Mouse (Mus musculus): ENCODE results near the gene Gm12184. TPM values are rescaled to one million over a fixed set of nuclear protein-coding genes. Genes with fewer than 3 reads are reported as not detected.

Gene Gm12184
- total RNA-seq, 2 experiments from 2014 or later, result 1.1 to 2.6 TPM

GRCm38 (mm10) chr11:48807563-48808303 lies 18.7 kb downstream of the Gm12184 start:
- intact Hi-C loops (cut with DNase I), result no loop called here
- DNase-seq (ENCODE audit: extremely low spot score in 1 of 2, low spot score in 2 of 2), result no peak
- H3K27ac ChIP-seq, result no peak overlapping the region; the same call in 1 of the 2 replicates

DNA sequence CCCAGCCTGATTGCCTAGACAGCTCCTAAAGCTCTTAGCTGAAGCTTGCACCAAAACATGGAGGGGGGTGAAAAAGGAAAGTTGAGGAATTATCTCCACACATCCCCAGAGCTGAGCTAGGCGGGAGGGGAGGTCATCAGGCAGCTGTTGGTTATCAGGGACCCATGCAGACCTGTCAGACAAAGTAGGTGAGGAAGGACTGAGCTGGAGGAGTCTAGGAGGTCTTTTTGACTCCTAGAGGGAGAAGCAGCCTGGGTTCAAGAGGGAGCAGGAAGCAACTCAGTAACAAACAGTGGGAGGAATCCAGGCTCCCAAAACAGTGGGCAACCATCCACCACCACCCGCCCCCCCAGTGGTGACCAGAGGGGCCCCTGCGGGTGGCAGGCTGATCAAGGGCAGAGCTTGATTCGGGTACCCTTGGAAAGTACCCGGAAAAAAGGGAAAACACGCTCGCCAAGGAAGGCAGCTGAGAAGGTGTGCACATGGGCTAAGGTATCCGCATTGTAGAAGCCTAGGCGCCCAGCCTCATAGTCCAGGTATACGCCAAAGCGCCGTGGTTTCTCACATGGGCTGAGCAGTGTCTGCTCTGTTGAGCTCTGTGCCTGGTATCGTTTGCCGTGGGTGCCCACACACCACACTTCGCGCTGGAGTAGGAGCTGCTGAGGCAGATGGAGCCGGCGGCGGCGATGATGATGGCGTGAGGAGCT lies 19.4 kb downstream of the Gm12184 start:
- intact Hi-C loops (cut with DNase I), result no loop called here
- Histone ChIP-seq H3K4me3 (no peak overlapping the region), H3K27ac (peak overlapping the region; percentile 17; the same call in 1 of the 2 replicates)
- no peak for TF ChIP-seq CTCF (IDR thresholded peaks at IDR 0.05)
- peak in 1 of 2 experiments; percentile 43 for DNase-seq (ENCODE audit: extremely low spot score in 1 of 2, low spot score in 2 of 2)

More at GRCm38 (mm10) chr11:48807563-48808303, 18.7 kb downstream of the Gm12184 start:
- TF ChIP-seq CTCF (IDR thresholded peaks at IDR 0.05), result no peak
- H3K4me3 ChIP-seq, result no peak overlapping the region

- H3K27ac ChIP-seq, result no peak overlapping the region
- DNase-seq (ENCODE audit: extremely low spot score in 1 of 2, low spot score in 2 of 2), result no peak
- TF ChIP-seq CTCF (IDR thresholded peaks at IDR 0.05), result no peak
- no peak overlapping the region for H3K4me3 ChIP-seq
- intact Hi-C loops (cut with DNase I), result no loop called here
Measured at GRCm38 (mm10) chr11:48804922-48805321, 21.5 kb downstream of the Gm12184 start.

DNA sequence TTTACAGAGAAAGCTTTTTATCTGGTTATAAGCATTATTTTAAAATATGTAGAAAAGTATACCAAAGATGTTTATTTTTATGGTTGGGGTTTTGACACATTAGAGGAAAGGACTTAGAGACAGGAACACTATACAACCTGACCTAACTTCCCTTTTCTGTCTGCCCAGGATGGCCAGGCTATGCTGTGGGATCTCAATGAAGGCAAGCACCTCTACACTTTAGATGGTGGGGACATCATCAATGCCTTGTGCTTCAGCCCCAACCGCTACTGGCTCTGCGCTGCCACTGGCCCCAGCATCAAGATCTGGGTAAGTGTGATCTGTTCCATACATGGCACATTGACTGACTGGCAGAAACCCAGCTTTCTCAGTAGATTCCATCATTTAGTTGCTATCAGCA lies 22.5 kb downstream of the Gm12184 start:
- intact Hi-C loops (cut with DNase I), result no loop called here

GRCm38 (mm10) chr11:48801831-48802772 lies 24.4 kb downstream of the Gm12184 start:
- Histone ChIP-seq H3K4me3 (peak overlapping the region; percentile 72), H3K27ac (no peak overlapping the region)
- intact Hi-C loops (cut with DNase I), result loop anchor here (1.0 kb wide), 1 partner anchor 10 kb away; no protein-coding TSS in a partner anchor
- no peak for DNase-seq (ENCODE audit: extremely low spot score in 1 of 2, low spot score in 2 of 2)
- TF ChIP-seq CTCF (IDR thresholded peaks at IDR 0.05), result no peak

More for the DNA sequence above, 22.5 kb downstream of the Gm12184 start:
- H3K27ac ChIP-seq, result no peak overlapping the region
- H3K4me3 ChIP-seq, result no peak overlapping the region
- DNase-seq (ENCODE audit: extremely low spot score in 1 of 2, low spot score in 2 of 2), result no peak
- no peak for TF ChIP-seq CTCF (IDR thresholded peaks at IDR 0.05)

DNA sequence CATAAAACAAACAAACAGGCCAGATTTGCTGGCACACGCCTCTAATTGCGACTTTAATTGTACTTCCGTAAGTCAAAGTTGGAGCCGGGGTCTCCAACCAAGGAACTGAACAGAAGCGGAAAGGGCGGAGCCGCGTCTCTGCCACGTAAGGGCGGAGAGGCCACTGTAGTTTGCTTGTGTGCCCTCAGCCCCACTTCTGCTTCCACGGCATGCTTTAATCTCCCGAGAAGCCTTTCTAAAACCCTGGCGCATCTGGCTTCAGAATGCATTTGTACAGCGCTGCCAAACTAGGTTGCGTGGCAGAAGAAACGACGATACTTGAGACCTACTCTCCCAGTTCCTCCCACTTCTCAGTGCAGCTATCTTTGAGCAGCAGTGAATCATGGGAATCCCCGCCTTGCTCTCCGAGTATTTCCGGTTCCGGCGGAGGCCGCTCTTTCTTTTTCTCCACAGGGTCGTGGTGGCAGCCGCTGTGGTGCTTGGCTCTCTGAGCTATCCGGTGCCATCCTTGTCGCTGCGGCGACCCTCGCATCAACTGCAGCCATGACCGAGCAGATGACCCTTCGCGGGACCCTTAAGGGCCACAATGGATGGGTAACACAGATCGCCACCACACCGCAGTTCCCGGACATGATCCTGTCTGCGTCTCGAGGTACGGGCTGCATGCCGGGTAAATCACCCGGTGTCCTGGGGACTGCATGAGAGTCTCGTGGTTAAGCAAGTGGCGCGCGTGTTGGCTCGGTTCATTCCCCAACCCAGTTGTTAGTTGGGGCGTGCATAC lies 26.3 kb downstream of the Gm12184 start, which contains the start of gene Rack1:
Gene Rack1 (plus strand): TSS at position 412 of the 781 bp plus-strand sequence.
- no peak for TF ChIP-seq CTCF (IDR thresholded peaks at IDR 0.05)
- H3K4me3 ChIP-seq, result peak within 1 kb of the TSS; percentile 72
- DNase-seq (ENCODE audit: extremely low spot score in 1 of 2, low spot score in 2 of 2), result peak; percentile 88
- intact Hi-C loops (cut with DNase I), result loop anchor here (1.0 kb wide), 1 partner anchor 17 kb away; the partner anchor contains the start of gene Trim41
- peak within 1 kb of the TSS; percentile 97 for H3K27ac ChIP-seq

DNA sequence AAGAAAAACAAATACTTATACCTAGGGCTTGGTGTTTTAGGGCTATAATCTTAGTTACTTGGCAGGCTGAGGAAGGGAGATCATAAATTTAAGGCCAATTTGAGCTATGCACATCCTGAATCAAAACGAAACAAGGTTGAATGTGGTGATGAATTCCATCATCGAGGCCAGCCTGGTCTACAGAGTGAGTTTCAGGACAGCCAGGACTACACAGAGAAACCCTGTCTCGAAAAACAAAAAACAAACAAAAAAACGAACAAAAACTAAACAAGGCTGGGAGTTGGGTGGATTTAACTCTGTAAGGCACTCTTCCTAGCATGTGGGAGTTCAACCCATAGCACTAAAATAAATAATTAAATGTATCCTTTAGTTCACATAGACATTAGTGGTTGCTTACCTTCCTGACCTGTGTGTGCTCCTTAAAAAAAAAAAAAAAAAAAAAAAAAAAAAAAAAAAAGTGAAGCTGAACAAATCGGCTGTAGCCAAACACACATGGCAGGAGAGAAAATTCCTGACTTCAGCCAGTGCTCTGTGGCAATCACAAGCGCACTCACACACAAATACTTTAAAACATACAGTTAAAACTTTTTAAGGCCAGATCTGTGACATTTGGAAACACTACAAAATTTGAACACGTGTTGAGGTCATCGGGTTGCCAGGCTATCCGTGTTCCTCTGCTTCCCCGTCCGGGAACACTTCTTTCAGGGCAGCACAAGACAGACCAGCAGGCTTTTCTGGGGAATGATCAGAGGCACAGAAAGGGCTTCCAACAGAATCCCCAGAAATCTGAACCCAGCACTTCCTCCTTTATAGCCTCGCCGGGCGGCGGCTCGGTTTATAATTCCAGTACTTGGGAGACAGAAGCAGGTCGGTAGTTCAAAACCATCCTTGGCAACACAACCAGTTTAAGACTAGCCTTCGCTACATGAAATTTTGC lies 27.2 kb downstream of the Gm12184 start:
- no peak for DNase-seq (ENCODE audit: extremely low spot score in 1 of 2, low spot score in 2 of 2)
- intact Hi-C loops (cut with DNase I), result no loop called here
- peak overlapping the region; percentile 97 for H3K27ac ChIP-seq
- H3K4me3 ChIP-seq, result peak overlapping the region; percentile 72
- TF ChIP-seq CTCF (IDR thresholded peaks at IDR 0.05), result no peak

GRCm38 (mm10) chr11:48798308-48798707 lies 28.1 kb downstream of the Gm12184 start:
- no peak for DNase-seq (ENCODE audit: extremely low spot score in 1 of 2, low spot score in 2 of 2)
- intact Hi-C loops (cut with DNase I), result no loop called here
- TF ChIP-seq CTCF (IDR thresholded peaks at IDR 0.05), result no peak
- Histone ChIP-seq H3K27ac (no peak overlapping the region), H3K4me3 (no peak overlapping the region)

DNA sequence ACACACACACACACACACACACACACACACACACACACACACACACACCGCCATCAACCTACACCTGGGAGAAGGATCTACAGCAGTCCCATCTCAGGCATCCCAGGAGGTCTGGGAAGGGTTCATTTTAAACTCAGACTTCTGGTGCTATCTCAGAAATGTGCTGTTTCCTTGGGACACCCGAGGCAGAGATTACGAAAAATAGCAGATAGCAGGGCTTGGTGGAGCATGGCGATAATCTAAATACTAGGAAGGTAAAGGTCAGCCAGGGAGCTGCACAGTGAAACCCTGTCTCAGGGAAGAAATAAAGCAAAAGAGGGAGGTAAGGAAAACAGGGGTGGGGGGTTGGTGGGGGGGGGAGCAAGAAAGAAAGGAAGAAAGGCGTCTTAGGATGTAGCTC lies 29.2 kb downstream of the Gm12184 start:
- no peak for TF ChIP-seq CTCF (IDR thresholded peaks at IDR 0.05)
- H3K27ac ChIP-seq, result no peak overlapping the region
- no peak for DNase-seq (ENCODE audit: extremely low spot score in 1 of 2, low spot score in 2 of 2)
- intact Hi-C loops (cut with DNase I), result no loop called here
- H3K4me3 ChIP-seq, result no peak overlapping the region

DNA sequence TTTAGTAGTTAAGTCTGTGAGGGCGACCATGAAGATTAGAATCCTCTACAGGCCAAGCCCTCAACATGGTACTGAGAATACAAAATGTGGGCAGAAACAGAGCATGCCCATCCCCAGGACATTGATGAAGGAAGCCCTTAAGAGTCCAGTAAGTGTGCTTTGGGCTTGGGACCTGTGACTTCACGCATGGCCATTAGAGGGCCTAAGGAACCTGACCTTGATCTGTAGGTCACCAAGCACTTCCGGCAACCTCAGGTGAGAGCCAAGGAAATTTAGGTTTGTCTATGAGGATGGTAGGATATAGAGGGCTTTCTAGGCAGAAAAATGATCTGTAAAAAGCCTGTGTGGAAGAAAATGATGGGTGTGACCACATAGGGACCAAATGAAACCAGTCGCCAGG lies 30.2 kb downstream of the Gm12184 start:
- no peak overlapping the region for H3K27ac ChIP-seq
- intact Hi-C loops (cut with DNase I), result no loop called here
- no peak for TF ChIP-seq CTCF (IDR thresholded peaks at IDR 0.05)
- no peak for DNase-seq (ENCODE audit: extremely low spot score in 1 of 2, low spot score in 2 of 2)
- no peak overlapping the region for H3K4me3 ChIP-seq

All from left cerebral cortex, adult 2 months (tissue).